Mouse (Mus musculus) CD8-positive naive resting alpha-beta T cell, adult 2 months (primary cell): ENCODE data around the gene Lbx2.
A peak's percentile ranks its signal among the peaks of the same experiment; 100 is the strongest.

Experiments used
- DNase-seq, 2 experiments: peaks; one replicate each; pipeline ENCODE4 v3.0.0; 2022; ENCODE audit warnings: low read depth in 2 of 2, low spot score in 2 of 2

The Lbx2 gene

GRCm38 (mm10) chr6:83086121-83087035 lies at the start of gene Lbx2:
Lbx2 (plus strand) TSS chr6:83086367.
- DNase-seq = no peak

GRCm38 (mm10) chr6:83037188-83037587 lies 49.0 kb upstream of the Lbx2 start:
- DNase-seq = no peak

GRCm38 (mm10) chr6:83038496-83039012 lies 47.6 kb upstream of the Lbx2 start:
- DNase-seq = peak; percentile 86 to 89

GRCm38 (mm10) chr6:83040601-83041000 lies 45.6 kb upstream of the Lbx2 start:
- no peak for DNase-seq

- no peak for DNase-seq
These were observed 42.6 kb upstream of the Lbx2 start for GRCm38 (mm10) chr6:83043561-83043960.

GRCm38 (mm10) chr6:83043993-83044392 lies 42.2 kb upstream of the Lbx2 start:
- DNase-seq = no peak

- no peak for DNase-seq
These were observed 41.4 kb upstream of the Lbx2 start for GRCm38 (mm10) chr6:83044742-83045141.

- DNase-seq = no peak
These were observed 36.8 kb upstream of the Lbx2 start for GRCm38 (mm10) chr6:83049367-83049766.

- no peak for DNase-seq
These were observed 32.8 kb upstream of the Lbx2 start for GRCm38 (mm10) chr6:83053136-83053960.

- peak; percentile 95 to 96 for DNase-seq
These were observed 31.9 kb upstream of the Lbx2 start, which contains the start of gene Aup1 for GRCm38 (mm10) chr6:83054074-83054851. Aup1 (plus strand) TSS chr6:83054521.

- no peak for DNase-seq
These were observed 31.2 kb upstream of the Lbx2 start, which contains the start of gene Htra2 for GRCm38 (mm10) chr6:83054871-83055431. Htra2 (minus strand) TSS chr6:83055273.

GRCm38 (mm10) chr6:83057790-83058189 lies 28.4 kb upstream of the Lbx2 start, which contains the start of gene Dqx1:
Dqx1 (plus strand) TSS chr6:83057844.
- no peak for DNase-seq

GRCm38 (mm10) chr6:83058725-83059124 lies 27.4 kb upstream of the Lbx2 start:
- DNase-seq = no peak

GRCm38 (mm10) chr6:83065995-83066394 lies 20.2 kb upstream of the Lbx2 start:
- DNase-seq = no peak

GRCm38 (mm10) chr6:83066441-83066840 lies 19.7 kb upstream of the Lbx2 start:
- no peak for DNase-seq

- DNase-seq = no peak
These were observed 17.9 kb upstream of the Lbx2 start for GRCm38 (mm10) chr6:83068221-83068620.

- DNase-seq = no peak
These were observed 17.3 kb upstream of the Lbx2 start for GRCm38 (mm10) chr6:83068706-83069487.

- no peak for DNase-seq
These were observed 16.5 kb upstream of the Lbx2 start for GRCm38 (mm10) chr6:83069488-83070246.

GRCm38 (mm10) chr6:83070247-83070310 lies 16.1 kb upstream of the Lbx2 start, which contains the start of gene Tlx2:
Tlx2 (minus strand) TSS chr6:83070293.
- no peak for DNase-seq
